Mouse (Mus musculus) urinary bladder, adult 2 months (tissue): ENCODE data around the gene 2010111I01Rik. TPM values are rescaled to one million over a fixed set of nuclear protein-coding genes. Genes with fewer than 3 reads are reported as not detected.
"Not testable (repeated sequence)": the region's sequence is repeated elsewhere in the genome, so short reads cannot be mapped to it uniquely, and the experiment has no call there.

ENCODE experiments used
- DNase-seq: peaks from one replicate; pipeline ENCODE4 v3.0.0; 2022; ENCODE audit warnings: low spot score
- polyA plus RNA-seq: library from polyadenylated mRNA; depleted of rRNA; stranded (reverse); fragments of >200 nt; gene quantifications from 2 replicates; pipeline ENCODE4 v1.2.3, GENCODE M21; 2012; rRNA removed

Gene 2010111I01Rik
- polyA plus RNA-seq, 1 experiment = 374 TPM

- no peak for DNase-seq
Observed at GRCm38 (mm10) chr13:63345476-63346225, 381.0 kb downstream of the 2010111I01Rik start.

- DNase-seq = no peak
Observed at GRCm38 (mm10) chr13:63347639-63348038, 382.9 kb downstream of the 2010111I01Rik start.

GRCm38 (mm10) chr13:63350076-63350475 lies 385.4 kb downstream of the 2010111I01Rik start:
- no peak for DNase-seq

GRCm38 (mm10) chr13:63353312-63353711 lies 388.6 kb downstream of the 2010111I01Rik start:
- not testable (repeated sequence) for DNase-seq

- no peak for DNase-seq
Observed at GRCm38 (mm10) chr13:63356101-63356500, 391.4 kb downstream of the 2010111I01Rik start.

GRCm38 (mm10) chr13:63356558-63356957 lies 391.9 kb downstream of the 2010111I01Rik start:
- no peak for DNase-seq

- no peak for DNase-seq
Observed at GRCm38 (mm10) chr13:63359393-63359792, 394.7 kb downstream of the 2010111I01Rik start.

GRCm38 (mm10) chr13:63360111-63360885 lies 395.6 kb downstream of the 2010111I01Rik start:
- DNase-seq = no peak

GRCm38 (mm10) chr13:63361755-63362154 lies 397.1 kb downstream of the 2010111I01Rik start:
- no peak for DNase-seq

GRCm38 (mm10) chr13:63373460-63374166 lies 408.9 kb downstream of the 2010111I01Rik start:
- no peak for DNase-seq

Other genes starting within 250 kb of the 2010111I01Rik start
- 14.4 and 14.8 TPM in 2 replicates for gene Platr25, start 204.2 kb upstream of the 2010111I01Rik start, polyA plus RNA-seq
- 2.8 and 3.5 TPM in 2 replicates for gene Gm5141, start 179.1 kb upstream of the 2010111I01Rik start, polyA plus RNA-seq
- 29.3 and 33.6 TPM in 2 replicates for gene Fbp2, start 106.5 kb upstream of the 2010111I01Rik start, polyA plus RNA-seq
- gene Fbp1, start 76.6 kb upstream of the 2010111I01Rik start, polyA plus RNA-seq = 12.4 and 13.1 TPM in 2 replicates